Mouse (Mus musculus) CH12.LX (cell line): ENCODE data around the gene Clmn. TPM values are rescaled to one million over a fixed set of nuclear protein-coding genes. Genes with fewer than 3 reads are reported as not detected.

Source experiments
- DNase-seq: peaks from one replicate; pipeline ENCODE4 v3.0.0-alpha.2; 2013; ENCODE audit errors: extremely low read depth
- H3K27ac ChIP-seq: 2 replicates; pipeline ENCODE4 v1.5.1; 2012; ENCODE audit warnings: low read depth, mild to moderate bottlenecking, control low read depth, moderate library complexity; ENCODE audit not compliant: insufficient read depth
- H3K27me3 ChIP-seq: replicated peaks from 2 replicates; pipeline ENCODE3; 2012; ENCODE audit warnings: inconsistent platforms
- H3K36me3 ChIP-seq, 2 experiments: replicated peaks in 1 of 2; 2 replicates each; pipeline versions ENCODE3 to v1.6.1; 2012; ENCODE audit warnings: inconsistent platforms in 1 of 2, low read length in 1 of 2, mild to moderate bottlenecking in 1 of 2, mixed read lengths in 1 of 2, moderate library complexity in 1 of 2; ENCODE audit not compliant: control insufficient read depth in 1 of 2, insufficient read depth in 1 of 2
- H3K4me1 ChIP-seq, 2 experiments: 2 replicates each; pipeline ENCODE4 v1.6.1; 2012; ENCODE audit warnings: inconsistent platforms in 1 of 2, moderate library complexity in 1 of 2; ENCODE audit not compliant: insufficient read depth in 2 of 2, control insufficient read depth in 1 of 2
- H3K4me2 ChIP-seq: 2 replicates; pipeline ENCODE4 v1.6.1; 2012; ENCODE audit warnings: low read depth, mild to moderate bottlenecking, control low read depth; ENCODE audit not compliant: poor library complexity, insufficient read depth, severe bottlenecking
- H3K4me3 ChIP-seq, 3 experiments: fragments of 150-350 bp in 1 of 3; sonication (generic) in 1 of 3; replicated peaks in 1 of 3; 2 replicates each; pipeline versions ENCODE3 to v1.5.1; 2011 to 2012; ENCODE audit warnings: low read depth in 2 of 3, low read length in 2 of 3, mild to moderate bottlenecking in 2 of 3, moderate library complexity in 2 of 3, control low read depth in 1 of 3, improper control_type of control experiment in 1 of 3, inconsistent platforms in 1 of 3, mixed read lengths in 1 of 3; ENCODE audit not compliant: poor library complexity in 1 of 3
- H3K79me2 ChIP-seq: replicated peaks from 2 replicates; pipeline ENCODE4 v1.6.1; 2012; ENCODE audit warnings: mild to moderate bottlenecking, moderate library complexity; ENCODE audit not compliant: control insufficient read depth, poor library complexity, insufficient read depth, severe bottlenecking; ENCODE audit errors: extremely low read depth
- H3K9ac ChIP-seq: 2 replicates; pipeline ENCODE4 v1.6.1; 2012; ENCODE audit warnings: low read depth, mild to moderate bottlenecking, control low read depth, moderate library complexity; ENCODE audit not compliant: insufficient read depth
- H3K9me3 ChIP-seq: replicated peaks from 2 replicates; pipeline ENCODE3; 2012; ENCODE audit warnings: low read length, inconsistent platforms, mixed read lengths
- BHLHE40 ChIP-seq: IDR thresholded peaks from 2 replicates; pipeline ENCODE4 v1.6.1; 2011; ENCODE audit warnings: mild to moderate bottlenecking, low read depth, low read length, improper control_type of control experiment
- CHD1 ChIP-seq: IDR thresholded peaks from 2 replicates; pipeline ENCODE4 v1.6.1; 2012; ENCODE audit warnings: low read depth, low read length, improper control_type of control experiment, inconsistent platforms
- ELF1 ChIP-seq: IDR thresholded peaks from 2 replicates; pipeline ENCODE4 v1.6.1; 2014; ENCODE audit warnings: low read depth, mild to moderate bottlenecking, inconsistent platforms, low read length, improper control_type of control experiment
- EP300 ChIP-seq: IDR thresholded peaks from 2 replicates; pipeline ENCODE4 v1.6.1; 2011; ENCODE audit warnings: low read length, improper control_type of control experiment
- IRF4 ChIP-seq: IDR thresholded peaks from 2 replicates; pipeline ENCODE4 v1.6.1; 2014; ENCODE audit warnings: low read depth, mild to moderate bottlenecking, inconsistent platforms, low read length, improper control_type of control experiment
- JUND ChIP-seq: conservative IDR thresholded peaks from 2 replicates; pipeline ENCODE4 v1.6.1; 2011; ENCODE audit warnings: low read depth, low read length, improper control_type of control experiment
- KAT2A ChIP-seq: IDR thresholded peaks from 2 replicates; pipeline ENCODE4 v1.6.1; 2012; ENCODE audit warnings: low read length, improper control_type of control experiment, inconsistent platforms; ENCODE audit not compliant: insufficient replicate concordance
- MAFK ChIP-seq: IDR thresholded peaks from 2 replicates; pipeline ENCODE4 v1.6.1; 2011; ENCODE audit warnings: low read length, improper control_type of control experiment; ENCODE audit not compliant: insufficient replicate concordance
- MAX ChIP-seq: IDR thresholded peaks from 2 replicates; pipeline ENCODE4 v1.6.1; 2011; ENCODE audit warnings: low read length, improper control_type of control experiment
- MAZ ChIP-seq: IDR thresholded peaks from 2 replicates; pipeline ENCODE4 v1.6.1; 2012; ENCODE audit warnings: low read depth, mild to moderate bottlenecking, inconsistent platforms, low read length, improper control_type of control experiment, moderate library complexity
- MEF2A ChIP-seq: IDR thresholded peaks from 2 replicates; pipeline ENCODE4 v1.6.1; 2014; ENCODE audit warnings: low read depth, mild to moderate bottlenecking, inconsistent platforms, low read length, improper control_type of control experiment, borderline replicate concordance
- MXI1 ChIP-seq: IDR thresholded peaks from 2 replicates; pipeline ENCODE4 v1.6.1; 2011; ENCODE audit warnings: mild to moderate bottlenecking, low read depth, low read length, improper control_type of control experiment
- MYC ChIP-seq: IDR thresholded peaks from 2 replicates; pipeline ENCODE4 v1.6.1; 2011; ENCODE audit warnings: low read depth, mild to moderate bottlenecking, improper control_type of control experiment, low read length
- NELFE ChIP-seq: IDR thresholded peaks from 2 replicates; pipeline ENCODE4 v1.6.1; 2011; ENCODE audit warnings: low read depth, low read length, improper control_type of control experiment
- POLR2A ChIP-seq: IDR thresholded peaks from 2 replicates; pipeline ENCODE4 v1.6.1; 2011; ENCODE audit warnings: low read depth, mild to moderate bottlenecking, improper control_type of control experiment, low read length
- TCF12 ChIP-seq: IDR thresholded peaks from 2 replicates; pipeline ENCODE4 v1.6.1; 2014; ENCODE audit warnings: low read depth, mild to moderate bottlenecking, inconsistent platforms, low read length, improper control_type of control experiment
- USF1 ChIP-seq: IDR thresholded peaks from 2 replicates; pipeline ENCODE4 v1.6.1; 2014; ENCODE audit warnings: low read depth, mild to moderate bottlenecking, inconsistent platforms, low read length, improper control_type of control experiment
- USF2 ChIP-seq: conservative IDR thresholded peaks from 2 replicates; pipeline ENCODE4 v1.6.1; 2011; ENCODE audit warnings: low read depth, low read length, improper control_type of control experiment
- ZKSCAN1 ChIP-seq: IDR thresholded peaks from 2 replicates; pipeline ENCODE4 v1.6.1; 2012; ENCODE audit warnings: low read depth, inconsistent platforms, low read length, improper control_type of control experiment, borderline replicate concordance
- dilution Hi-C: fragments of 300-500 bp; cut with MboI; formaldehyde crosslinking; loops from 2 replicates; pipeline ENCODE4 v1.14.3; 2020; ENCODE audit warnings: low sequenced_read_pairs; ENCODE audit not compliant: extremely low pct_unique_long_range_greater_than_20kb, extremely low pct_ligation_motif_present
- in situ Hi-C: fragments of 300-500 bp; cut with MboI; formaldehyde crosslinking; loops from 3 replicates; pipeline ENCODE4 v1.14.3; 2019; ENCODE audit warnings: low sequenced_read_pairs, low pct_ligation_motif_present, low pct_unique_long_range_greater_than_20kb, mixed read lengths
- polyA plus RNA-seq: library from polyadenylated mRNA; unstranded; fragments of >175 nt; gene quantifications from 2 replicates; pipeline ENCODE4 v1.2.1, GENCODE M21; 2012; ENCODE audit warnings: low read depth; ENCODE audit not compliant: insufficient read length
- total RNA-seq, 2 experiments: library from RNA; depleted of rRNA; stranded (reverse); fragments of 300-350 nt in 1 of 2; fragments of >200 nt in 1 of 2; gene quantifications; 2 replicates each; pipeline ENCODE4 v1.2.3; 2012 to 2014

Clmn gene
- total and polyA plus RNA-seq, 3 experiments, result not detected

DNA sequence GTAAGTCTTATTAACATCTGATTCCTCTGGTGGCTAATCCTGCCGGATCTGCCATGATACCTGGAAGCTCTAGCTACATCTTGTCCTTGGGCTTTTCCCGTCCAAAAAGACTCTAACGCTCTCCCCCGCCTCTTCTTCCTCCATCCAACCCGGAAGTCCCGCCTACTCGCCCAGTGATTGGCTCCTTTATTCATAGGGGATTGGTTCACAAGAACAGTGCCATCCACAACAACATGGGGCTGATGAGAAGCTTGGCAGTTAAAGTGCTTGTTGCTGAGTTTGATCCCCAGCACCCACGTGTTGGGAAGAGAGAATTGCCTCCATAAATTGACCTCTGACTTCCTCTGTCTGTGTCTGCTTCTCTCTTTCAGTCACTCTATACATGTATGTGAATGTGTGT lies 103.5 kb downstream of the Clmn start:
- TF ChIP-seq ELF1 (peak; percentile 49), CHD1 (no peak), JUND (no peak), USF1 (no peak), ZKSCAN1 (no peak), POLR2A (no peak), MAX (no peak)
- DNase-seq, result no peak
- Histone ChIP-seq H3K4me2 (no peak overlapping the region), H3K9me3 (no peaks in the 10 kb centered on the region), H3K4me3 (no peak overlapping the region), H3K27ac (no peak overlapping the region), H3K27me3 (peaks cover 11% of the 10 kb centered on the region), H3K4me1 (peaks cover 0 to 2% of the 10 kb centered on the region in 2 experiments; a peak in 1 of 4 replicates), H3K36me3 (no peaks in the 10 kb centered on the region), H3K9ac (no peak overlapping the region), H3K79me2 (no peaks in the 10 kb centered on the region)
- in situ Hi-C loops, result no loop called here
- dilution Hi-C loops, result no loop called here

DNA sequence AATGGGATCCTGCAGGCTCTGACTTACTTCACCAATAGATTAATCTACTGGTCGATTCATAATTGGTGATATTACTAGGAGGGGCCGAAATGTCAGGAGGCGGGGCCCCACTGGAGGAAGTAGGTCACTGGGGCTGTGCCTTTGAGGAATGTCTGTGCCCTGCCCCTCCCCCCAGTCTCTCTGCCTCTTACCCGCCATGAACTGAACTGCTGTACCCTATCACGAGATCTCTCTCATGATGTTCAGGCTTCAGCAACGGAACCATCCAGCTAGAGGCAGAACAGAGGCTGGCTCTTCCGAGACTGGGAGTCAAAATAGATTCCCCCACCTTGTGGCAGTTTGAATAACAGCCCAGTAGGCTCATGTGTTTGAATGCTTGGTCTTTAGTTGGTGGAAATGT lies 106.8 kb downstream of the Clmn start:
- no peaks in the 10 kb centered on the region for H3K79me2 ChIP-seq
- no peak overlapping the region for H3K4me2 ChIP-seq
- peaks cover 1 to 2% of the 10 kb centered on the region in 2 experiments; a peak in 2 of 4 replicates for H3K4me1 ChIP-seq
- H3K27me3 ChIP-seq, result no peaks in the 10 kb centered on the region
- TF ChIP-seq MAZ (no peak), MAFK (no peak), CHD1 (no peak), TCF12 (no peak), MYC (no peak), EP300 (no peak), USF1 (no peak), IRF4 (no peak), MXI1 (no peak), BHLHE40 (no peak), USF2 (no peak), KAT2A (no peak), NELFE (no peak), MEF2A (no peak)
- H3K36me3 ChIP-seq, result no peaks in the 10 kb centered on the region
- dilution Hi-C loops, result no loop called here
- no peak overlapping the region for H3K4me3 ChIP-seq
- no peaks in the 10 kb centered on the region for H3K9me3 ChIP-seq
- DNase-seq, result no peak
- no peak overlapping the region for H3K27ac ChIP-seq
- in situ Hi-C loops, result loop anchor here (10.0 kb wide), 1 partner anchor 177 kb away; no protein-coding TSS in a partner anchor
- H3K9ac ChIP-seq, result no peak overlapping the region
